ENCODE assay signal across 26 mouse cellular contexts in genomic region chr11:52435466-52435865, GRCm38 (mm10).
"Had no signal": no experiment of that assay in that cellular context is flagged by ENCODE, and none has a peak within 500 bp of the region (broad histone marks: within the 10 kb centered on the region; RNA-seq: fewer than 3 reads in every experiment).

No protein-coding gene starts in this region.

- H3K36me3 ChIP-seq: heart, embryonic 12.5 days; hindbrain, embryonic 10.5 days; hindbrain, embryonic 12.5 days; intestine, embryonic 15.5 days; limb, embryonic 13.5 days; limb, embryonic 15.5 days; liver, embryonic 12.5 days had no signal

- ATAC-seq: hindbrain, embryonic 16.5 days; inflammation-experienced regulatory T-cells, adult 6 months; intestine, embryonic 15.5 days; intestine, postnatal 0 days; liver, embryonic 12.5 days had no signal

- H3K27me3 ChIP-seq: intestine, embryonic 15.5 days; limb, embryonic 13.5 days; limb, embryonic 15.5 days had no signal

- H3K27ac ChIP-seq: heart, adult 2 months; hindbrain, embryonic 10.5 days; hindbrain, embryonic 12.5 days; hindbrain, embryonic 14.5 days; intestine, embryonic 15.5 days; kidney, postnatal 0 days; limb, embryonic 13.5 days; limb, embryonic 15.5 days; liver, embryonic 12.5 days; liver, embryonic 14.5 days had no signal

- H3K9ac ChIP-seq: heart, embryonic 12.5 days; hindbrain, embryonic 12.5 days; hindbrain, embryonic 14.5 days; intestine, embryonic 15.5 days; limb, embryonic 13.5 days; limb, embryonic 15.5 days; liver, embryonic 12.5 days; liver, embryonic 14.5 days had no signal

- H3K4me3 ChIP-seq: heart, adult 2 months; heart, embryonic 12.5 days; hindbrain, embryonic 10.5 days; hindbrain, embryonic 12.5 days; intestine, embryonic 15.5 days; limb, embryonic 13.5 days; limb, embryonic 15.5 days; liver, embryonic 12.5 days had no signal

- H3K9me3 ChIP-seq: heart, embryonic 12.5 days; hindbrain, embryonic 10.5 days; hindbrain, embryonic 12.5 days; intestine, embryonic 15.5 days; limb, embryonic 13.5 days; limb, embryonic 15.5 days; liver, embryonic 12.5 days had no signal

- H3K4me2 ChIP-seq: heart, embryonic 12.5 days; hindbrain, embryonic 12.5 days; hindbrain, embryonic 14.5 days; intestine, embryonic 15.5 days; limb, embryonic 13.5 days; limb, embryonic 15.5 days; liver, embryonic 12.5 days had no signal

- DNase-seq: gastrocnemius, postnatal 14 days; gastrocnemius, postnatal 36 days; heart, adult 11 months; heart, adult 2 months; heart, postnatal 10 days; heart, postnatal 4 days; kidney, adult 18-20 months; kidney, adult 8-10 months; kidney, postnatal 14 days; kidney, postnatal 36 days; layer of hippocampus, adult 9-11 months; layer of hippocampus, postnatal 36 days; left cerebral cortex, postnatal 4 days had no signal

- H3K4me1 ChIP-seq: intestine, embryonic 15.5 days; liver, embryonic 12.5 days had no signal
